Mouse (Mus musculus): Measurements from ENCODE around the gene Wnt4.
A peak's percentile ranks its signal among the peaks of the same experiment; 100 is the strongest.

The Wnt4 gene

GRCm38 (mm10) chr4:137313511-137313910 lies 36.2 kb downstream of the Wnt4 start:
- no peak for DNase-seq

GRCm38 (mm10) chr4:137314561-137314960 lies 37.3 kb downstream of the Wnt4 start:
- DNase-seq: no peak

GRCm38 (mm10) chr4:137315061-137315460 lies 37.8 kb downstream of the Wnt4 start:
- no peak for DNase-seq

GRCm38 (mm10) chr4:137316027-137316770 lies 38.9 kb downstream of the Wnt4 start:
- DNase-seq: peak in 1 of 2 experiments; percentile 5

- no peak for DNase-seq
Measured at GRCm38 (mm10) chr4:137324926-137325325, 47.6 kb downstream of the Wnt4 start.

- DNase-seq: no peak
Measured at GRCm38 (mm10) chr4:137326494-137326893, 49.2 kb downstream of the Wnt4 start.

- peak; percentile 58 to 63 for DNase-seq
Measured at GRCm38 (mm10) chr4:137332051-137332450, 54.8 kb downstream of the Wnt4 start.

- DNase-seq: no peak
Measured at GRCm38 (mm10) chr4:137336468-137336867, 59.2 kb downstream of the Wnt4 start.

GRCm38 (mm10) chr4:137339415-137339814 lies 62.1 kb downstream of the Wnt4 start:
- peak in 1 of 2 experiments; percentile 25 for DNase-seq

- no peak for DNase-seq
Measured at GRCm38 (mm10) chr4:137342816-137343215, 65.5 kb downstream of the Wnt4 start.

GRCm38 (mm10) chr4:137345112-137345511 lies 67.8 kb downstream of the Wnt4 start:
- DNase-seq: no peak

- DNase-seq: no peak
Measured at GRCm38 (mm10) chr4:137345790-137346189, 68.5 kb downstream of the Wnt4 start.

Measured in kidney, postnatal 25 days (tissue).